Mouse (Mus musculus) c-Kit-positive CD71-positive TER-119-negative erythroid progenitor cells, embryonic 14.5 days (primary cell): ENCODE results near the gene Hadha.

Experiments
- DNase-seq: peaks from one replicate; pipeline ENCODE4 v3.0.0-alpha.2; 2013; ENCODE audit warnings: low read depth

Gene Hadha

DNA sequence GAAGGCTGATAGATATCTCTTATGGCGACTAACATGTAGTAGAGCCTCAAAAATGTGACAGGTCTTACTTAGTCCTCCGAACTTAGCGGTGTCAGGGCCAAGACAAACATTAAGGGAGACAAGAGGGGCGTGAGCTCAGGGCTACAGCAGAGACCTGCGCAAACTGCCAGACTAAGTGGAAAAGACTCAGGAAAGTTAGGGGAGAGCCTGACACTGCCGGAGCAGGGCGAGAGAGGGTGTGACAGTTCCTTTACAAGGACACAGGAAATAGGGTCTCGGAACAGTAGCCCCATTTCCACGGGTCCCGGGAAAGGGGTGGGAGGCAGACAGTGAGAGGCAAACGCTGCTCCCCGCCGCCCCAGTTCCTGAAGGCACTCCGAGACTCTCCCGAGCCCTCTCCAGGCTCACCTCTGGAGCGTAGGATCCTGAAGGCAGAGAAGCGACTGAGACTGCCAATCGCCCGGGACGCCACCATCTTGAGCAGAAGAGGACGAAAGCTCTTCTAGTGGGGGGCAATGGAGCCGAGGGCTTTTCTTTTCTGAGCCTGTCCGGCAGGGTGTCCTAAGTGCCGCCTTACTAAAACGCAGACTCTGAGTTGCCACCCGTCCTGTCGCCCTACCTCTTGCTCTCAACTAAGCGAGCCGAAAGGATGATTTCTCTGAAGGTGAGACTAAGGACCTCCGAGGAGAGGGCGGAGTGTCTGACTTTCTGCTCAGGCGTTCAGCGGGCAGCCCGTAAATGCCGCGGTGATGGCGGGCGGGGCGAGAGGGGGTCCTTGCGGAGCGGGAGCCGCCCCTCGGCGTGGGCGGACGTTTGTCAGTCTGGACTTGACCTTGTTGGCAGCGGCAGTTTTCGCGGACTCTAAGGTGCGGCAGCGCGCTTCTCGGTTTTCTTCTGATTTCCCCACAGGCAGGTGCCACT lies at the start of gene Hadha, which contains the start of gene Hadhb:
Gene Hadha, minus strand, starts transcription at position 689 of the 921 bp plus-strand sequence.
Gene Hadhb, plus strand, starts transcription at position 775 of the 921 bp plus-strand sequence.
- DNase-seq = peak; percentile 76

DNA sequence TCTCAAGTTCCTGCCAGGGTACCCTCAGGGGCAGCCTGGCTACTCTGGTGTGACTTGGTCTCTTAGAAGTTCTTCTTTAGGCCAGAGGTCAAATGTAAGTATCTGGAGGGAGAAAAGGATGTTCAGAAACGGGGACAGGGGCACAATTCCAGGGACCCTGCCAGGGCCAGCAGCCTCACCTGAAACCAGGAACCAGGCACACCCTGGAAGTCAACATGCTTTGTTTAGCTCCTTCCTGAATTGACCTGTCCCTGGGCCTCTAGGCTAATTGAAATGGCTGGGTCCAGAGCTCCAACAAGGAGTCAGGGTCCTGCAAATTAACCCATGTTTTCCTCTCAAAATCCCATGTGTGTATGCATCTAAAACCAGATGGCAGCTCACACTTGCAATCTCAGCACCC lies 49.5 kb upstream of the Hadha start:
- DNase-seq = no peak

DNA sequence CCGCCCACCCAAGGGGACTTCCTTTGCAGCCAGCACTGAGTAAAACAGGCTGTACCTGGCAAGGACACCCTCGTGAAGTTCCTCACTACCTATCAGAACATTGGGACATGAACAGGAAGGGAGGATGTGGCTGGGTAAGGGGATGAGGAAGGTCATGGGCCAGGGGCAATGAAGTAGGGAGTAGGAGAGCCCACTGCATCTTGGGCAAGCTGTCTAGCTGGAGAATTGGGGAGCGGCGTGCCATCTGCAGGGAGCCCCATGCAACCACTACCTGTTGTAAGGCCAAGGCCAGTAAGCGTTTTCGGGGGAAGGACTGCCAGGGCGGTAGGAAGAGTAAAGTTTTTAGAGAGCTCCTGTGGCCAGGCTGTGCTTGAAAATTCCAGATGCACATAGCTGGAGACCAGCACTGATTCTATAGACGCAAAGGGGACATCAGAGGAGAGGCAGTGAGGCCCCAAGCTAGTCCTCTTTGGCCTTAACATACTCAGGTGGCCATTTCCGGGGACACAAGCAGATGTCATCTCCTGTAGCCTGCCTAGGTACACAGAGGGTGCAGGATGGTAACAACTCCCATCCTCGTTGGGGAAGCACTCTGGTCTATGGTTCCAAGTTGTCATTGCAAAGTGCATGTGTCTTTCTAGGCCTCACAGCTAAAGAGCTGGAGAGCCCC lies 48.4 kb upstream of the Hadha start:
- no peak for DNase-seq

DNA sequence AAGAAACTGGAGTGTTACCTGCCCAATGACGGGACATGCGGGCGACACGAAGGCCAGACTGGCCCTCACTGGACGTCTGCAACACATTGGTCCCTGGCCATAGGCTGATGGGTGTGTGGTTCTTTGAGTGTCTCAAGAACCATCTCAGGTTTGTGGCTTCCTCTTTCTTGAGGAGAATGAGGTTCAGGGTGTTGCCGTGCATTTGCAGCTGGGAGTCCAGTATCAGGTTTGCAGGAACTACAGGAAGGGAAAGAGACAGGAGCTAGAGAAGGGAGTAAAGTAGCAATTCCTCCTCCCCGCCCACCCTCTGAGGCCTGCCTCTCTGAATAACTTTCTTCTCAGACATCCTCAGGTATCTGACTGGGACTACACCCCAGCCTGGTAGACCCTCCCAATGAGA lies 47.3 kb upstream of the Hadha start:
- DNase-seq = no peak

DNA sequence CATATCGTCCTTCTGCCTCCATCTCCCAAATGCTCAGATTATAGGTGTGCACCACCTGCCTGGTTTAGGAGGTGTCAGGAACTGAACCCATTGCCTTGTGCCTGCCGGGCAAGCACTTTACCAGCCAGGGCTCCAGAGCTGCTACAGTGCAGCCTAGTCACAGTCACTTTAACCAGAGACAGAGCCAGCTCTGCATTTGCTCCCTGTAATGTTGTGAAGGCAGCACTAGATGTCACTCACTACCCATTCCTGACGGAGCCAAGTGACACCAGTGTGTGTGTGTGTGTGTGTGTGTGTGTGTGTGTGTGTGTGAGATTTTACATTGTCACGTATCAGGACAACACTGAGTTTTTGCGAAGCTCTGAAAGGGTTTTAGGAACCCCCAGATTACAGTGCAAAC lies 46.6 kb upstream of the Hadha start:
- DNase-seq = no peak

DNA sequence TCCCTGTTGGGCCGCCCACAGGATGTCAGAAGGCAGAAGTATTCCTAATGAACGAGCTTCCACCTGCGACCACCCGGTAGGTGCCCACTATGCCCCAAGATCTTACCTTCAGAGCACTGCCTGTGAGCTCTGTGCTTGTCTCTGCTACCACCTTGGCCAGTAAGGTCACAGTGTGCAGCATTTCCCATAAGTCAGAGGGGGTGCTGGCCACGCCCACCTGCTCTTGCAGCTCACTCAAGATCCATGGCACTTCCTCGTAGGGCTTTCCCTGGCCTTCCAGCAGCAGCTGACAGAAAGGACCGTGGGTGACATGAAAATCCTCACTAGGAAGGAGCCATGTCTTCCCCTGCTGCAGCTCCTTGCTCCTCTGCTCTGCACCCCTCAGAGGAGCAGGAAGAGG lies 43.3 kb upstream of the Hadha start:
- DNase-seq = no peak

DNA sequence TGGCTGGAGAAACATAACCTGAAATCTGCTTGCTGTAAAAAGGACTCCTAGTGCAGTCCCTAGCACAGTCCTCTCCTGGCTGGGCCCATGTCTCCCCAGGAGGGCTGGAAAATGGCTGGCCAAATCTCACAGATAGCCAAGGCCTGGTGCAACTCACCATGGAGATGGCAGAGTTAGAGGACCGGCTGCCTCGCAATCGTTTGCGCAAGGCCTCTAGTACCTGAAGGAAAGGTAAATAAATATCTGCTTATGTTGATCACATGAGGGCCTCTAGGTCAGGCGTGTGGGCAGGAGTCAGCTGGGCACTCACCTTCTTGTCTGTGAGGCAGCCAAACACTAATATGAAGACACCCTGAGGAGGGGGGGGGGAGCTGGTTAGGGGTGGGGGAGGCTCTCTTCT lies 40.4 kb upstream of the Hadha start:
- no peak for DNase-seq

DNA sequence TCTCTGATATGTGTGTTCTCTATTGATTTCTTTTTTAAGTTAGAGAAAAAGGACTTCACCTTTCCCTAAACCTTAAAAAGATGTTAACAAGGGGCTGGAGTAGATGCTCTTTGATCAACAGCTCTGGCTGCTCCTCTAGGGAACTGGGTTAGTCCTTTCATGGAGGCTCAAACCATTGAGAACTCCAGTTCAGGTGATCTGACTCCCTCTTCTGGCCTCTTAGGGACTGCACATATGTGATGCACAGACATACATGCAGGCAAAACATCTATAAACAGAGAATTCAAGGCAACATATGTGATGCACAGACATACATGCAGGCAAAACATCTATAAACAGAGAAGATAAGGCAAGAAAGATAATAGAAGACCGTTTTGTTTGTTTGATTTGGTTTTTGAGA lies 37.5 kb upstream of the Hadha start:
- DNase-seq = no peak

DNA sequence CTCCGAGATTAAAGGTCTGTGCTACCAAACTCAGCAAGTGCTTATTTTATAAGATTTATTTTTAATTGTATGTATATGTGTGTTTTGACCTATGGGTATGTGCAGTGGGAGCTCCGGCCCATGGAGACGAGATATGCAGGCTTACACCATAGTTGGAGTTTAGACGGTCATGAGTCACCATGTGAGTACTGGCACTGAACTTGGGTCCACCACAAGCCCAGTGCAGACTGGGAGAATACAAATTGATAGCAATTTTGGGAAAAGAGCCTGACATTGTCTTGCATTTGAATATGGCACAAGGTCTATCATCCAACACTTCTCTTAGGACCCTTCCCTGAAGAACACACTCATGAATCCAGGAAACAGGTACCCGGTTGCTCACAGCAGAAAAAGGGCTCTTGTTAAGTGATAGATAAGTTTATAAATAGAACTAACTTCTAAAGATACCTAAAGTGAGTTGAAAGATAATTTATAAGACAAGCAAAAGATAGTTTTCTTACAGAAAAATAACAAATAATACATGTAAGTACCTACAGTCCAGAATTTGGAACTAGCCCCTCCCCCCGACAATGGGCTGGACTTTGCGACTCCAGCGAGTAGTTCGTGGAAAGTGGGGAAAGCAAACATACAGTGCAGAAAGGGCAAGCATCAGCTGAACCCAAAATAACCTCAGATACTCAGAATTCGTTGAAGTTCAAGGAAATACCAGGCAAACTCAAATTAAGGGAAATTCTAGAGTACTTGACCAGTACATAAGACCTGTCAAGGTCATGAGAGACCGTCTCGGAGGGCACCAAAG lies 32.9 kb upstream of the Hadha start:
- DNase-seq = no peak

DNA sequence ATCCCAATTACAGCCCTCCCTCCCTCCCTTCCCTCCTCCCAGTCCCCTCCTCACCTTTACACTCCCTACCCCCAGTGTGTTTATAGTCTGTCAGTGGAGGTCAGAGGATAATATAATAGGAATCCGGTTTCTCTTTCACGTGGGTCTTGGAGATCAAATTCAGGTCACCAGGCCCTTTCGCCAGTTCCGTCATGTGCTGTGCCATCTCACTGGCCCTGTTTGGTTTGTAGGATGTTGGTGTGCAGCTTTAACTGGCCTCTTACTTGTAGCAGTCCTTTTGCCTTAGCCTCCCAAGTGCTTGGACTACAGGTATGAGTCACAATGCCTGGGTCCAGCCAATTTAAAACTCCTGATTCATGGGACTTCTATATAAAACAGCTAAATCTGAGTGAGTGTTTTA lies 20.8 kb upstream of the Hadha start:
- DNase-seq = no peak

DNA sequence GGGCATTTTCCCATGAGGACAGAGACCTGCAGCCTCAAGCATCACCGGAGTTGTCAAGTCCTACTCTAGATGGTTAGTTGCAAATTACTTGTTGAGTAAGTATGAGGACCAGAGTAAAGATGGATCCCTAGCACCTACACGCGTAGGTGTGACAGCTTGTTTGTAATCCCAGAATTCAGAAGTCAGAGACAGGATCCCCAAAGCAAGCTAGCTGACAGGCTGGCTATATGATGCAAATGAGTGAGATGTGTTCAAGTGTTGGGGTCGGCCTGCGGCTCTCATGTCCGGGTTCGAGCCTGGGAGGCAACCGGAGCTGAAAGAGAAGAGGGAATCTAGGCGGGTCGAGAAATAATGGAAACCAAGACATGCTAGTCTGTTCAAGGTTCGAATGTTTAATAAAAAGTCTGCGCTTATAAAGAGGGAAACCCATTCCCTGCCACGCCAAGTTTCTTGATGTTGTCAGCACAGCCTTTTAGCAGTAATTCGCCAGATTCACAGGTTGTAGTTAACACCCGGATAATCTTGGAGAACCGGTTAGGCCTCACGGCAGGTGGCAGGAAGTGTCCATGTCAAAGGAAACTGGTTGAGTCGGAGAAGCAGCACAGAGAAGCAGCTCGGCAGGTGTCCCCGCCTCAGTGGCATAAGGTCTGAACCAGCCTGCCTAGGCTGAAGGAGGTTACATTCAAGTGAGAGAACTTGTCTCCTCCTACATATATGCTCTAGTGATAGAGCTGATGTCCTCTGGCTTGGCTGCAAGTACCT lies 18.1 kb upstream of the Hadha start:
- no peak for DNase-seq

DNA sequence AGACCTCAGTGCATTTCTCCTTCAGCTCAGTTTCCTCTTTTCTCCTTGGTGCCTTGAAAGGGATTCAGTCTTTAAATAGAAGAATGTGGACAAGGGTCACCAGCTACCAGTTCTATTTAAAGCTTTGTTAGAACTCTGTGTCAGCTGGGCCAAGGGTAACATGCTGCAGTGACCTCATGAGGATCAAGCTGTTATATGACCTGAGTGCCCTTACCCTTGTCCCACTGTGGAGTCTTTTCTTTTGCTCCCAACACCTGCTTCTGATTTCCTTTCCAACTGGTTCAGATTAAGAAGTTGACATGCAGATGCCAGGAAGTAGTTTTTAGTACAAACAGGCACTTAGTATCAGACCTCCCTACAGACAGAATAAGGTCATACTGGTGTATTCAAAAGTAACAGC lies 17.2 kb upstream of the Hadha start:
- DNase-seq = no peak

DNA sequence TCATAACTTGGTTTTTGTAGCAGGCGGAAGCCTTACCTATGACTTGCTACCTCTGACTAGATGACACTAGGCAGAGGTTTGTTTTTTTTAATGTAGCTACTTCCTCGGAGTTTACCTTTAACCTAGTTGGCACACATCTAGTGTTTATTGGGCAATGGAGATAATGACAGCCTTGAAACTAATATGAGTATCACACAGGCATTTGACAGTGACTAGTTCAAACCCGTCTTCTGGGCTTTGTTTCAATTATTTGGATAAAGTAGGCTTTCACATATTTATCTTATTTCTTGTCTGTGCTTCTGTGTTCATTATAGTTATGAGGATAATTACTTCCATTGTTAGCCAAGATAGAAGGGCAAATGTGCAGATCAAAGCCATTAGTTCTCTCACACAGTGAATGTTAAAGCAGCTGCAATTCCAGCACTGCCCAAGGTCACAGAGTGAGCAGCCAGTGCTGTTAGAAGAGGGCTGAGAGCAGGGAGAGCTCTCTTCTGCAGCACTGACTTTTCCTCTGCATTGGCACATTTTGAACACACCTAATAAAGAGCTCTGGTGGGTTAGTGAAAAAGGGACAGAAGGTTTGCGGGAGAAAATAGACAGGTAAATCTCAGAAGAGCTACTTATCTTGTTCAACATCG lies 15.5 kb upstream of the Hadha start:
- DNase-seq = no peak

DNA sequence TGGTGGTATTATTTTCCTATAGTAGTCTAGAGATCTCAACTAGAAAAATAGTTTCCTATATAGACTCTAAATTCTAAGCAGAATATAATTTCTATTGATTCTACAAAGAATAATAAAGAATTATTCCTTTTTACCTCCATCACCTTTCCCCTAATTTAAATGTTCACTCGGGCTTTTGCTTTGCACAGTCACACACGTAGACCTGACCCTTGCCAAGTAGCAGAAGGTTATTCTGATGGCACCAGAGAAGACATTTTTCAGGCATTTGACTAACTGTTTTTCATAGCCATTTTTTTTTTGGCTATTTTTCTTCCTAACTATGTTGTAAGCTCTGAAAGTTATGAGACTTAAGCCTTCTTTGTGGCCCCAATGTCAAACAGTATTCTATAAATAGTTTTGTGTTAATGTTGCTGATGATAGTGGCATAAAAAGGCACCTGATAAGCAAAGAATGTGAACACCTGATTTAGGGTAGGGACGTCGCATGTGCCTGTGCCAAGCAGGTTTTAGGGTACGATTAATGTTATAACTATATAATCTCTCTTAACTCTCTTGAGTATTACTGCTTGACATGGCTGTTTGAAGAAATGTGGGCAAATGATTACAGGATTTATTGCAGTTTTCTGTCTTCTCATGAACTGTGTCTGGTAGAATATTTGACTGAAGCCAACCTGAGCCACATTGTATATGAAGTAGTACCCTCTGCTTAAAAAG lies 10.4 kb upstream of the Hadha start:
- DNase-seq = no peak

DNA sequence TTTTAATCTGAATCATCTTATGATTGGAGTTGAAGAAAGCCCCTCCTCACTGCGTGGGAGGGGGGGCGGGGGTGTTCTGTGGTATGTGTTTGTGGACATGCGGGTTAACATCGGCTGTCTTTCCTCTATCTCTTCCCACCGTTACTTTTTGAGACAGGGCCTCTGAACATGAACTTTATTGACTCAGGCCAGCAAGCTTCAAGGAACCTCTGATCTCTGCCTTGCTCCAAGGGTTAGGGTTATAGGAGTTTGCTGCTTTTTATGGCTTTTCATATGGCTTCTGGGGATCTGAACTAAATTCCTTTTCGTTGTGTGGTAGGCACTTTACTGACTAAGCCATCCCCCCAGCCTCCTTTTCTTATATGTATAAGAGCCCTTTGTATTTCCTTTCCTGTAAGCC lies 7.4 kb upstream of the Hadha start:
- no peak for DNase-seq

DNA sequence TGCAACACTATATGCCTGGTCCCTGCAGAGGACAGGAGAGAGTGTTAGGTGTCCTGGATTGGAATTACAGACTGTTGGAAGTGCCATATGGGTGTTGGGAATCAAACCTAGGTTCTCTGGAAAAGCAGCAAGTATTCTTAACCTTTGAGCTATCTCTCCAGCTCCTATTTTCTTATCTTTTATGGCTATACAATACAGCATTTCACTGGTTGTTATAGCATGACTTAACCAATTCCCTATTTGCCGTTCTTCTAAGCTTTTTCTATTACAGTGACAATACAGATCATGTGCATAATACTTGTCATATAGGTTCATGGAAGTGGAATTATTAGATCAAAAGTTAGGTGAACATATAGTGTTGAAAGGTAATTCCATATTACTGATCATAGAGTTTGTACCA lies 6.9 kb upstream of the Hadha start:
- DNase-seq = no peak

DNA sequence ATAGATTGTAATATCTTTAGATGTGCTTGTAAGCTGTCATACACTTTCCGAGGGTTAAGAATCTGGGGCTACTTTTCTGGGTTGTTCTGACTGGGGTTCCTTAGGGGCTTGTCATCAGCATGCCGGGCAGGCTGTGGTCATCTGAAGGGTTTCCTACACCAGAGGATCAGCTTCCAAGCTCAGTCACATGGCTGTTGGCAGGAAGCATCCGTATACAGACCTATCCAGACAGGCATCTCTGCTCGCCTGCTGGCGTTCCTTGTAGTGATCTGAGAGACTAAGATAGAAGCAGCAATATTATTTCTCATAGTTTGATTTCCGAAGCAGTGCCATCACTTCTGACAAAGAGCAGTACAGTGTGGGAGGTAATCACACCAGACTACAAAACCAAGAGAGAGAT lies 4.6 kb upstream of the Hadha start:
- DNase-seq = no peak

DNA sequence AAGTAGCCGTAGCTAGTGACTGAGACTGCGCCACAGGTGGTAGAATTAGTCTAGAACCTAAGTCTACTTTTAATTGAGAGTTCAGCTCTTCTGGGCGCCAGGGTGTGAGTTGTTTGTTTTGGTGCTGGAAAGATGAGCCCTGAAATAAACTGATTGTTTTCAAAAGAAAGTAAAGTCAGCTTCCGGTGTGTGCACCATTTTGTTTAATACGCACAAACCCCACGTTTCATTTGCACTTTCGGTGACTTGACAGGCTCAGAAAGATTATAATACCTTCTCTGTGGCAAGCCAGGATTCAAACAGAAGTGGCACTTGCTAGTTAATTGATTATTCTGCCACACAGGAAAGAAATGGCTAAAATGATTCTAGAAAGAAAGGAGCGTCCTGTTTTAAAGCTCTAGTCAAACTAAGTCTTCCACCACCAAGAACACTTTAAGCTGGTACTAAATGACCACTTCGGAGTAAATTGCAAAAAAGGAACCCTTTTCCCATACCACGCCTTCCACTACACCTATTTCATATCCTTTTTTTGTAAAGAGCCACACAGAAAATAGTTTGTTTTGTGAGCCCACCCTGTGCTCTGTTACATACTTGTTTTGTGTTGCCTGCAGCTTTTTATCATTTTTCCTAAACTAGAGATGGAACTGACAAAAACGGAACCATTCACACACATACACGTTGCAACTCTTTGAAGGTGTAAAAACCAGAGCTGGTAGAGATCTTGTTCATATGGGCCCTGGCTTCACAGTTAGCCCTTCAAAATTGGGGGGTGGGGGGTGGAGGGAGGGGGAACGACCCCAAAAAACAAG lies 1.1 kb upstream of the Hadha start:
- peak; percentile 29 for DNase-seq

DNA sequence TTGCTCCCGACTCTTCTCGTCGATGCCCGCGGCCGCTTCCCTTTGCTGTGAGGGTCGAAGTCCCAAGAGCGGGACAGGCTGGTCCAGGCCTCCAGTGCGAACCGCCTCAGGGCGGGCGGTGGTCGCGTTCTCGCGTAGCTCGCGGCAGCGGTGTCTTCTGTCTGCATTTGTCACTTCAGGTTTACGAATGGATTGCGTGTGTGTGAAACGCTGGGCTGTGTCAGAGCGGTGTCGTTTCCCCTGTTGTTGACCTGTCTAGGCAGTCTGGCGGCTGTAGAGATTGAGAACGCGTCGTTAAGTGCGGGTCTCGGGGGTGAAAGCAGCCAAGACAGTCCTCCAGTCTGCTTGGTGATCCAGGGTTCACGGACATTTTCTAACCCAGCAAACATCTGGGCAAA lies 432 bp upstream of the Hadha start:
- no peak for DNase-seq

DNA sequence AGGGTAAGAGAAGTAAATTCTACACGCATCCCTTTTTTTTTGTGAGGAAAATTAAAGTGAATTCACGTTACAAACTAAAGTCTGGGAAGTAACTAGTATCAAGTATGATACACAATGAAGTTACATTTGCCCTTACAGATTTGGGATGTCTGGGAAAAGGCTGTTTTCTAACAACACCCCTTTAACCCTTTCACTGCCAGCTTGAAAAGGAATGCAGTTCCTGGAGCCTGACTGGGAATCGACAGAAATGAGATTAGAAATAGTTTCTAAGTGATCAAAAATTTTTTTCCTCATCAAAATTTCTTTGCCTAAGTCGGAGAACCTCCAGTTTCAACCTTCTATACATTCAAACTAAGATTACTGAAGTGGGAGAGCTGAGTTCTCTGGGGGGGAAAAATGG lies 949 bp downstream of the Hadha start:
- DNase-seq = peak; percentile 23
